Mouse (Mus musculus) CH12.LX (cell line): ENCODE results near the gene H2-DMb2. TPM values are rescaled to one million over a fixed set of nuclear protein-coding genes. Genes with fewer than 3 reads are reported as not detected.

Experiments used
- DNase-seq: peaks from one replicate; pipeline ENCODE4 v3.0.0-alpha.2; 2013; ENCODE audit errors: extremely low read depth
- H3K27ac ChIP-seq: 2 replicates; pipeline ENCODE4 v1.5.1; 2012; ENCODE audit warnings: low read depth, mild to moderate bottlenecking, control low read depth, moderate library complexity; ENCODE audit not compliant: insufficient read depth
- H3K27me3 ChIP-seq: replicated peaks from 2 replicates; pipeline ENCODE3; 2012; ENCODE audit warnings: inconsistent platforms
- H3K36me3 ChIP-seq, 2 experiments: replicated peaks in 1 of 2; 2 replicates each; pipeline versions ENCODE3 to v1.6.1; 2012; ENCODE audit warnings: inconsistent platforms in 1 of 2, low read length in 1 of 2, mild to moderate bottlenecking in 1 of 2, mixed read lengths in 1 of 2, moderate library complexity in 1 of 2; ENCODE audit not compliant: control insufficient read depth in 1 of 2, insufficient read depth in 1 of 2
- H3K4me1 ChIP-seq, 2 experiments: 2 replicates each; pipeline ENCODE4 v1.6.1; 2012; ENCODE audit warnings: inconsistent platforms in 1 of 2, moderate library complexity in 1 of 2; ENCODE audit not compliant: insufficient read depth in 2 of 2, control insufficient read depth in 1 of 2
- H3K4me2 ChIP-seq: 2 replicates; pipeline ENCODE4 v1.6.1; 2012; ENCODE audit warnings: low read depth, mild to moderate bottlenecking, control low read depth; ENCODE audit not compliant: poor library complexity, insufficient read depth, severe bottlenecking
- H3K4me3 ChIP-seq, 3 experiments: fragments of 150-350 bp in 1 of 3; sonication (generic) in 1 of 3; replicated peaks in 1 of 3; 2 replicates each; pipeline versions ENCODE3 to v1.5.1; 2011 to 2012; ENCODE audit warnings: low read depth in 2 of 3, low read length in 2 of 3, mild to moderate bottlenecking in 2 of 3, moderate library complexity in 2 of 3, control low read depth in 1 of 3, improper control_type of control experiment in 1 of 3, inconsistent platforms in 1 of 3, mixed read lengths in 1 of 3; ENCODE audit not compliant: poor library complexity in 1 of 3
- H3K79me2 ChIP-seq: replicated peaks from 2 replicates; pipeline ENCODE4 v1.6.1; 2012; ENCODE audit warnings: mild to moderate bottlenecking, moderate library complexity; ENCODE audit not compliant: control insufficient read depth, poor library complexity, insufficient read depth, severe bottlenecking; ENCODE audit errors: extremely low read depth
- H3K9ac ChIP-seq: 2 replicates; pipeline ENCODE4 v1.6.1; 2012; ENCODE audit warnings: low read depth, mild to moderate bottlenecking, control low read depth, moderate library complexity; ENCODE audit not compliant: insufficient read depth
- H3K9me3 ChIP-seq: replicated peaks from 2 replicates; pipeline ENCODE3; 2012; ENCODE audit warnings: low read length, inconsistent platforms, mixed read lengths
- CTCF ChIP-seq, 2 experiments: IDR thresholded peaks in 1 of 2; conservative IDR thresholded peaks in 1 of 2; 2 replicates each; pipeline ENCODE4 v1.5.1; 2011 to 2012; ENCODE audit warnings: low read depth in 2 of 2, low read length in 2 of 2, improper control_type of control experiment in 1 of 2, inconsistent platforms in 1 of 2, mild to moderate bottlenecking in 1 of 2, moderate library complexity in 1 of 2
- ELF1 ChIP-seq: IDR thresholded peaks from 2 replicates; pipeline ENCODE4 v1.6.1; 2014; ENCODE audit warnings: low read depth, mild to moderate bottlenecking, inconsistent platforms, low read length, improper control_type of control experiment
- EP300 ChIP-seq: IDR thresholded peaks from 2 replicates; pipeline ENCODE4 v1.6.1; 2011; ENCODE audit warnings: low read length, improper control_type of control experiment
- HCFC1 ChIP-seq: IDR thresholded peaks from 2 replicates; pipeline ENCODE4 v1.6.1; 2012; ENCODE audit warnings: low read depth, mild to moderate bottlenecking, inconsistent platforms, low read length, improper control_type of control experiment
- IRF4 ChIP-seq: IDR thresholded peaks from 2 replicates; pipeline ENCODE4 v1.6.1; 2014; ENCODE audit warnings: low read depth, mild to moderate bottlenecking, inconsistent platforms, low read length, improper control_type of control experiment
- JUND ChIP-seq: conservative IDR thresholded peaks from 2 replicates; pipeline ENCODE4 v1.6.1; 2011; ENCODE audit warnings: low read depth, low read length, improper control_type of control experiment
- MAX ChIP-seq: IDR thresholded peaks from 2 replicates; pipeline ENCODE4 v1.6.1; 2011; ENCODE audit warnings: low read length, improper control_type of control experiment
- NRF1 ChIP-seq: IDR thresholded peaks from 2 replicates; pipeline ENCODE4 v1.6.1; 2014; ENCODE audit warnings: low read depth, mild to moderate bottlenecking, inconsistent platforms, low read length, improper control_type of control experiment, moderate library complexity
- PAX5 ChIP-seq: IDR thresholded peaks from 2 replicates; pipeline ENCODE4 v1.6.1; 2012; ENCODE audit warnings: low read length, inconsistent platforms, mixed read lengths
- POLR2AphosphoS2 ChIP-seq: IDR thresholded peaks from 2 replicates; pipeline ENCODE4 v1.6.1; 2011; ENCODE audit warnings: low read depth, low read length, improper control_type of control experiment
- RCOR1 ChIP-seq: conservative IDR thresholded peaks from 2 replicates; pipeline ENCODE4 v1.6.1; 2012; ENCODE audit warnings: low read depth, mild to moderate bottlenecking, inconsistent platforms, low read length, improper control_type of control experiment
- SIN3A ChIP-seq: IDR thresholded peaks from 2 replicates; pipeline ENCODE4 v1.6.1; 2012; ENCODE audit warnings: low read length, improper control_type of control experiment, inconsistent platforms
- USF1 ChIP-seq: IDR thresholded peaks from 2 replicates; pipeline ENCODE4 v1.6.1; 2014; ENCODE audit warnings: low read depth, mild to moderate bottlenecking, inconsistent platforms, low read length, improper control_type of control experiment
- USF2 ChIP-seq: conservative IDR thresholded peaks from 2 replicates; pipeline ENCODE4 v1.6.1; 2011; ENCODE audit warnings: low read depth, low read length, improper control_type of control experiment
- ZC3H11A ChIP-seq: IDR thresholded peaks from 2 replicates; pipeline ENCODE4 v1.6.1; 2012; ENCODE audit warnings: low read depth, mild to moderate bottlenecking, inconsistent platforms, low read length, improper control_type of control experiment
- ZKSCAN1 ChIP-seq: IDR thresholded peaks from 2 replicates; pipeline ENCODE4 v1.6.1; 2012; ENCODE audit warnings: low read depth, inconsistent platforms, low read length, improper control_type of control experiment, borderline replicate concordance
- ZMIZ1 ChIP-seq: IDR thresholded peaks from 2 replicates; pipeline ENCODE4 v1.6.1; 2012; ENCODE audit warnings: low read depth, mild to moderate bottlenecking, inconsistent platforms, low read length, improper control_type of control experiment
- ZNF384 ChIP-seq: IDR thresholded peaks from 2 replicates; pipeline ENCODE4 v1.6.1; 2012; ENCODE audit warnings: low read depth, low read length, improper control_type of control experiment, inconsistent platforms
- dilution Hi-C: fragments of 300-500 bp; cut with MboI; formaldehyde crosslinking; loops from 2 replicates; pipeline ENCODE4 v1.14.3; 2020; ENCODE audit warnings: low sequenced_read_pairs; ENCODE audit not compliant: extremely low pct_unique_long_range_greater_than_20kb, extremely low pct_ligation_motif_present
- in situ Hi-C: fragments of 300-500 bp; cut with MboI; formaldehyde crosslinking; loops from 3 replicates; pipeline ENCODE4 v1.14.3; 2019; ENCODE audit warnings: low sequenced_read_pairs, low pct_ligation_motif_present, low pct_unique_long_range_greater_than_20kb, mixed read lengths
- polyA plus RNA-seq: library from polyadenylated mRNA; unstranded; fragments of >175 nt; gene quantifications from 2 replicates; pipeline ENCODE4 v1.2.1, GENCODE M21; 2012; ENCODE audit warnings: low read depth; ENCODE audit not compliant: insufficient read length
- total RNA-seq, 2 experiments: library from RNA; depleted of rRNA; stranded (reverse); fragments of 300-350 nt in 1 of 2; fragments of >200 nt in 1 of 2; gene quantifications; 2 replicates each; pipeline ENCODE4 v1.2.3; 2012 to 2014

H2-DMb2 gene
- total and polyA plus RNA-seq, 3 experiments, result 107 to 199 (median 175) TPM

DNA sequence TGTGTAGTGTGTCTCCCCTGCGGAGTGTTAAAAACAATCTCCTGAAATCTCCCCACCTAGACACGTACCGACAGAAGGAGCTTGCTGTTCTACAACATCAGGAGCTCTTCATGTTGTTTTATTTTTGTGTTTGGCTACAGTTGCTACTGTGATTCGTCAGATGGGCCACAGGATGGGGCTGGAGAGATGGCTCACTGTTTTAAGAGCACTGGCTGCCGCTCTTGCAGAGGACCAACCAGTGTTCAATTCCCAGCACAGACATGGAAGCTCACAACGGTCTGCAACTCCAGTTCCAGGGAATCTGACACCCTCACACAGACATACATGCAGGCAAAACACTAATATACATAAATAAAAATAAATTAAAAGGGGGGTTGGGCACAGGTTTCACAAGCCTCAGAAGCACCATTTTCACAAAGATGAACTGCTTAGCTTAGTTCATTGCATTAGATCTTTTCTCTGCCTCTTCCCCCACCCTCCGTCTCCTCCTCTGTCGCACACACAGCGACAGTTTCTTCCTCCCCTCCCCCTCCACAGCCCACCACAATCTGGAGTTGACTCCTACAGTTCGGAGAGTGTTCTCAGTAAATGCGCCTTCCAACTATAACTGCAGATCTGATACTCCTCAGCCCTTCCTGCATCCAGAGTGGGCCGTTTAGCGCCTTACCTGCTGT lies 14.7 kb upstream of the H2-DMb2 start:
- H3K9ac ChIP-seq, result no peak overlapping the region
- H3K27me3 ChIP-seq, result no peaks in the 10 kb centered on the region
- peaks cover 5% of the 10 kb centered on the region for H3K79me2 ChIP-seq
- peaks cover 11 to 51% of the 10 kb centered on the region in 2 experiments for H3K4me1 ChIP-seq
- no peak for DNase-seq
- H3K27ac ChIP-seq, result no peak overlapping the region
- in situ Hi-C loops, result loop anchor here (5.0 kb wide), 2 partner anchors 34 to 36 kb away; partner anchors contain the start of gene H2-Oa
- TF ChIP-seq EP300 (no peak), ZNF384 (no peak), ZMIZ1 (no peak), PAX5 (no peak), ZC3H11A (no peak), POLR2AphosphoS2 (no peak), USF1 (no peak), MAX (no peak), NRF1 (no peak), IRF4 (no peak), ZKSCAN1 (no peak), RCOR1 (no peak), SIN3A (no peak), ELF1 (no peak), JUND (no peak), HCFC1 (no peak)
- TF ChIP-seq, all 38 proteins: peak for 0
- H3K4me3 ChIP-seq, result no peak overlapping the region
- dilution Hi-C loops, result no loop called here
- no peaks in the 10 kb centered on the region for H3K9me3 ChIP-seq
- peaks cover 0 to 21% of the 10 kb centered on the region in 2 experiments for H3K36me3 ChIP-seq
- H3K4me2 ChIP-seq, result no peak overlapping the region

DNA sequence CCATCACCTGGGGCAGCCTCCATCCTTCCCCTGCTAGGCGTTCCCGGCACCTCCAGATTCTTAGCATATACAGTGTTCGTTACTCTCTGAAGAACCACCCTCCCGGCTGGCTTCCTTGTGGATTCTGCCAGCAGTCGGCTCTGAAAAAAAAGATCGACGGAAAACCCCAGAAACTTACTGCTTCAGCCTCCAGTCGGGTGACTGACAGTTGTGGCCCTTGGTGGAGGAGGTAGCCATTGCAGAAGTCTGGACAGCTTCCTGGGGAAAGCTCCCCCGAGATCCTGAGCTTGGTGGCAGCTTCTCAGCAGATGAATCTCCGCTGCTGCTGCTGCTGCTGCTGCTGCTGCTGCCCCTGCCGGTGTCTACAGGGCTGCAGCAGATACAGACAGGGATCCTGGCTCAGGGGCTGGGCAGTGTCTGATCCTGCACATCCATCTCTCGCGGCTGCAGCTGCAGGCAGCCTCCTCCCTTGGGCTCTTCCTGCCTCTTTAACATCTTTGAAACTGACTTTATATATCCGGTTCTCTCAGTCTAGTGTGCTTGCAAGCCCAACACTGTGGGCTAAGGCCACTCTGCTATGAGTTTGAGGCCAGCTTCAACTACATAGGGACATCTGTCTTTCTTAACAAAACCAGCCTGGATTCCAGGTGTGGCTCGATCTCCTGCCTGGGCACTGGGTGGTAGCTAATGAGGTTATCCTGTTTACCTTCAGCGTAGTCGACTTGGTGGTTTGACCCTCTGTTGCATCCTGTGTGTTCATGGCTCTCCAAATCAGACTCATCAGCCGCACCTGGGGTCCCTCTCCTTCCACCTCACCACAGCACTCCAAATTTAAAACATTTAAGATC lies 13.9 kb upstream of the H2-DMb2 start:
- Histone ChIP-seq H3K4me1 (peaks cover 8 to 46% of the 10 kb centered on the region in 2 experiments), H3K9ac (no peak overlapping the region), H3K27me3 (no peaks in the 10 kb centered on the region), H3K36me3 (peaks cover 0 to 19% of the 10 kb centered on the region in 2 experiments), H3K79me2 (no peaks in the 10 kb centered on the region; the same call in 1 of the 2 replicates), H3K27ac (no peak overlapping the region), H3K4me3 (no peak overlapping the region), H3K4me2 (no peak overlapping the region), H3K9me3 (no peaks in the 10 kb centered on the region)
- dilution Hi-C loops (no loop called here), in situ Hi-C loops (loop anchor here (5.0 kb wide), 2 partner anchors 33 to 37 kb away; partner anchors contain the start of gene H2-Oa)
- TF ChIP-seq CTCF (conservative IDR thresholded peaks at IDR 0.05 in 1 of 2, IDR thresholded peaks at IDR 0.05 in 1 of 2; ENCODE audit: low read depth in 2 of 2, low read length in 2 of 2) (no peak), USF2 (no peak), POLR2AphosphoS2 (peak; percentile 11; the same call in 1 of the 2 replicates)
- no peak for DNase-seq
